In genomic region chrX:99477038-99477437, GRCm38 (mm10) we compare ENCODE assay signal across 22 mouse cellular contexts. TPM values are rescaled to one million over a fixed set of nuclear protein-coding genes. Genes with fewer than 3 reads are reported as not detected.
A peak's percentile ranks its signal among the peaks of the same experiment; 100 is the strongest.
DNase-seq lines count a peak whose midpoint lies in the region; ATAC-seq and TF ChIP-seq lines count a peak whose summit lies in the region.
"Had no signal": no experiment of that assay in that cellular context is flagged by ENCODE, and none has a peak within 500 bp of the region (broad histone marks: within the 10 kb centered on the region; RNA-seq: fewer than 3 reads in every experiment).

No protein-coding gene starts in this region.

- TF ChIP-seq CTCF in liver, adult 2 months (IDR thresholded peaks at IDR 0.05; ENCODE audit: low read depth, low read length) = no peak
- no peak for TF ChIP-seq CTCF in liver, postnatal 0 days (IDR thresholded peaks at IDR 0.05; ENCODE audit: low read depth)

- no peak overlapping the region for H3K4me2 ChIP-seq in embryonic facial prominence, embryonic 14.5 days (ENCODE audit: low read depth, low read length)
- H3K4me2 ChIP-seq in limb, embryonic 14.5 days (replicated peaks; ENCODE audit: low read depth, low read length, severe bottlenecking) = no peak overlapping the region
- no peak overlapping the region for H3K4me2 ChIP-seq in liver, postnatal 0 days (ENCODE audit: low read depth, low read length)
- H3K4me2 ChIP-seq in myocyte (ENCODE audit: low read depth) = peak overlapping the region; percentile 24

- H3K27me3 ChIP-seq in embryonic facial prominence, embryonic 14.5 days (replicated peaks; ENCODE audit: control insufficient read depth, insufficient read depth, low read length) = peaks cover 14% of the 10 kb centered on the region
- H3K27me3 ChIP-seq in embryonic facial prominence, embryonic 10.5 days (replicated peaks; ENCODE audit: low read depth, poor library complexity, severe bottlenecking) = peaks cover 88% of the 10 kb centered on the region
- no peaks in the 10 kb centered on the region for H3K27me3 ChIP-seq in limb, embryonic 14.5 days (ENCODE audit: control insufficient read depth, insufficient read depth, low read length)
- H3K27me3 ChIP-seq in limb, embryonic 10.5 days (ENCODE audit: low read depth, poor library complexity, severe bottlenecking) = peaks cover 99% of the 10 kb centered on the region
- H3K27me3 ChIP-seq in liver, adult 2 months (ENCODE audit: control insufficient read depth, insufficient read depth, low read length) = no peaks in the 10 kb centered on the region
- peaks cover 3% of the 10 kb centered on the region; the same call in 1 of the 2 replicates for H3K27me3 ChIP-seq in liver, postnatal 0 days (ENCODE audit: insufficient read depth, low read length)
- no peaks in the 10 kb centered on the region for H3K27me3 ChIP-seq in myocyte (ENCODE audit: control insufficient read depth, insufficient read depth, insufficient read length)
- H3K27me3 ChIP-seq: CH12.LX had no signal

- no peak overlapping the region for H3ac ChIP-seq in myocyte (ENCODE audit: control insufficient read depth, insufficient read length)

- ATAC-seq in embryonic facial prominence, embryonic 14.5 days (ENCODE audit: low read depth) = peak; percentile 65; the same call in 1 of the 2 replicates
- 0 out of 2 replicates have a peak, but pooled peaks have one; percentile 30 for ATAC-seq in limb, embryonic 14.5 days (ENCODE audit: low FRiP score, low read depth)
- no peak for ATAC-seq in liver, postnatal 0 days
- ATAC-seq: activated CD4-positive, CD25-positive, alpha-beta regulatory T cell, adult 4 months; CD4-positive, CD25-positive, alpha-beta regulatory T cell, adult 4 months; Patski had no signal

- no peaks in the 10 kb centered on the region for H3K36me3 ChIP-seq in embryonic facial prominence, embryonic 14.5 days (ENCODE audit: control insufficient read depth, insufficient read depth, low read length)
- no peaks in the 10 kb centered on the region for H3K36me3 ChIP-seq in embryonic facial prominence, embryonic 10.5 days (replicated peaks)
- no peaks in the 10 kb centered on the region for H3K36me3 ChIP-seq in limb, embryonic 14.5 days (ENCODE audit: control insufficient read depth, insufficient read depth, low read length)
- no peaks in the 10 kb centered on the region for H3K36me3 ChIP-seq in limb, embryonic 10.5 days
- H3K36me3 ChIP-seq in liver, adult 2 months (ENCODE audit: control insufficient read depth, insufficient read depth, low read length) = no peaks in the 10 kb centered on the region
- H3K36me3 ChIP-seq in liver, postnatal 0 days (replicated peaks; ENCODE audit: insufficient read depth, low read length) = no peaks in the 10 kb centered on the region
- no peaks in the 10 kb centered on the region for H3K36me3 ChIP-seq in myocyte (ENCODE audit: control insufficient read depth, insufficient read depth)
- H3K36me3 ChIP-seq: G1E had no signal

- H3K9me3 ChIP-seq in embryonic facial prominence, embryonic 14.5 days (ENCODE audit: control insufficient read depth, low read length) = no peaks in the 10 kb centered on the region
- H3K9me3 ChIP-seq in embryonic facial prominence, embryonic 10.5 days = no peaks in the 10 kb centered on the region
- no peaks in the 10 kb centered on the region for H3K9me3 ChIP-seq in limb, embryonic 14.5 days (ENCODE audit: control insufficient read depth, low read length)
- H3K9me3 ChIP-seq in limb, embryonic 10.5 days (replicated peaks) = no peaks in the 10 kb centered on the region
- no peaks in the 10 kb centered on the region for H3K9me3 ChIP-seq in liver, postnatal 0 days (ENCODE audit: low read length)
- H3K9me3 ChIP-seq: G1E had no signal

- no peak overlapping the region for H3K27ac ChIP-seq in embryonic facial prominence, embryonic 14.5 days (replicated peaks; ENCODE audit: low read depth, low read length)
- H3K27ac ChIP-seq in embryonic facial prominence, embryonic 10.5 days (replicated peaks) = no peak overlapping the region
- no peak overlapping the region for H3K27ac ChIP-seq in limb, embryonic 14.5 days (replicated peaks; ENCODE audit: low read depth, low read length)
- no peak overlapping the region for H3K27ac ChIP-seq in limb, embryonic 10.5 days
- no peak overlapping the region for H3K27ac ChIP-seq in liver, adult 2 months (replicated peaks; ENCODE audit: insufficient read depth, low read depth, low read length)
- no peak overlapping the region for H3K27ac ChIP-seq in liver, postnatal 0 days (ENCODE audit: low read depth)

- no peak overlapping the region for H3K9ac ChIP-seq in embryonic facial prominence, embryonic 14.5 days (ENCODE audit: low read depth, low read length)
- H3K9ac ChIP-seq in limb, embryonic 14.5 days (ENCODE audit: low read depth, low read length, severe bottlenecking) = no peak overlapping the region
- H3K9ac ChIP-seq in liver, adult 2 months (ENCODE audit: low read depth, low read length) = no peak overlapping the region
- H3K9ac ChIP-seq in liver, postnatal 0 days (replicated peaks) = no peak overlapping the region

- TF ChIP-seq POLR2A in limb, embryonic 14.5 days (IDR thresholded peaks at IDR 0.05; ENCODE audit: borderline replicate concordance, extremely low read depth, insufficient read depth, insufficient read length) = no peak
- no peak for TF ChIP-seq POLR2A in liver, adult 2 months (IDR thresholded peaks at IDR 0.05; ENCODE audit: extremely low read depth, insufficient read depth, low read length)
- no peak for TF ChIP-seq POLR2A in myocyte (IDR thresholded peaks at IDR 0.05; ENCODE audit: insufficient read length, low read depth)

- H3K4me3 ChIP-seq in embryonic facial prominence, embryonic 14.5 days (ENCODE audit: low read depth, low read length) = no peak overlapping the region
- H3K4me3 ChIP-seq in embryonic facial prominence, embryonic 10.5 days = no peak overlapping the region
- H3K4me3 ChIP-seq in limb, embryonic 14.5 days (replicated peaks; ENCODE audit: low read length) = no peak overlapping the region
- no peak overlapping the region for H3K4me3 ChIP-seq in limb, embryonic 10.5 days
- H3K4me3 ChIP-seq in liver, adult 2 months (ENCODE audit: insufficient read depth, low read depth, low read length) = no peak overlapping the region
- H3K4me3 ChIP-seq in liver, postnatal 0 days (ENCODE audit: low read depth, low read length) = no peak overlapping the region
- H3K4me3 ChIP-seq in myocyte = no peak overlapping the region

- 80% methylated on average over 4 of the region's 4 CpGs for WGBS in embryonic facial prominence, embryonic 14.5 days
- 78% methylated on average over 4 of the region's 4 CpGs for WGBS in embryonic facial prominence, embryonic 10.5 days
- 78% methylated on average over 4 of the region's 4 CpGs for WGBS in limb, embryonic 14.5 days
- WGBS in limb, embryonic 10.5 days = 80% methylated on average over 4 of the region's 4 CpGs
- 32% methylated on average over 4 of the region's 4 CpGs for whole genome bisulfite sequencing in liver, adult 2 months
- WGBS in liver, postnatal 0 days (ENCODE audit: insufficient replicate concordance) = 66% methylated on average over 4 of the region's 4 CpGs

- no peaks in the 10 kb centered on the region for H3K4me1 ChIP-seq in embryonic facial prominence, embryonic 14.5 days (ENCODE audit: control insufficient read depth, insufficient read depth, low read length)
- H3K4me1 ChIP-seq in embryonic facial prominence, embryonic 10.5 days = peaks cover 14% of the 10 kb centered on the region
- H3K4me1 ChIP-seq in limb, embryonic 14.5 days (ENCODE audit: control insufficient read depth, insufficient read depth, low read length) = no peaks in the 10 kb centered on the region
- peaks cover 8% of the 10 kb centered on the region for H3K4me1 ChIP-seq in limb, embryonic 10.5 days
- peaks cover 3% of the 10 kb centered on the region; the same call in 1 of the 2 replicates for H3K4me1 ChIP-seq in liver, adult 2 months (ENCODE audit: control insufficient read depth, insufficient read depth, low read length)
- no peaks in the 10 kb centered on the region for H3K4me1 ChIP-seq in liver, postnatal 0 days (ENCODE audit: insufficient read depth)

- no peak for TF ChIP-seq EP300 in liver, postnatal 0 days (IDR thresholded peaks at IDR 0.05; ENCODE audit: low read depth)

- no peaks in the 10 kb centered on the region for H3K79me2 ChIP-seq in liver, adult 2 months (ENCODE audit: control insufficient read depth, insufficient read depth, low read length)
- H3K79me2 ChIP-seq in myocyte (ENCODE audit: control insufficient read depth, insufficient read depth) = no peaks in the 10 kb centered on the region

- DNase-seq in embryonic facial prominence, embryonic 14.5 days (ENCODE audit: low spot score) = peak; percentile 64
- no peak for DNase-seq in embryonic facial prominence, embryonic 10.5 days (ENCODE audit: low spot score)
- DNase-seq in limb, embryonic 14.5 days (ENCODE audit: low spot score) = peak; percentile 15
- DNase-seq in limb, embryonic 10.5 days (ENCODE audit: low spot score) = no peak
- DNase-seq in liver, adult 2 months (ENCODE audit: extremely low read depth, low read depth, low spot score) = peak; percentile 61
- no peak for DNase-seq in liver, postnatal 0 days
- no peak for DNase-seq in heart, adult 18-20 months
- DNase-seq: adrenal gland, adult 2 months; adrenal gland, adult 8-10 months; adrenal gland, postnatal 10 days; adrenal gland, postnatal 14 days; adrenal gland, postnatal 25 days; adrenal gland, postnatal 36 days; B cell, adult 2 months; cerebellum, adult 11 months; cerebellum, adult 11-12 months had no signal

TF ChIP-seq in myocyte, 11 proteins besides CTCF, POLR2A, EP300 and RAD21 (continues in another document):
- TF ChIP-seq SRF (IDR thresholded peaks at IDR 0.05; ENCODE audit: control insufficient read depth, insufficient read length, low read depth) = no peak
- TF ChIP-seq E2F4 (IDR thresholded peaks at IDR 0.05; ENCODE audit: insufficient read depth) = no peak
- no peak for TF ChIP-seq POLR2AphosphoS2 (IDR thresholded peaks at IDR 0.05; ENCODE audit: insufficient read length, low read depth)
- TF ChIP-seq MYOD1 (IDR thresholded peaks at IDR 0.05; ENCODE audit: control insufficient read depth in 1 of 3, insufficient read length in 2 of 3, low read depth in 2 of 3) = peak; percentile 43 to 89 (median 88)
- TF ChIP-seq USF1 (IDR thresholded peaks at IDR 0.05; ENCODE audit: low read depth) = no peak
- TF ChIP-seq CEBPB (IDR thresholded peaks at IDR 0.05; ENCODE audit: insufficient read depth, poor library complexity, severe bottlenecking) = no peak

RNA-seq across cellular contexts. Expression of gene Pja1, which starts 6.0 kb away (rescaled TPM):
- 158 and 175 TPM in 2 replicates for polyA plus RNA-seq in embryonic facial prominence, embryonic 14.5 days (2014; fragmentation: Nextera tagmentation; extraction: Ambion mirVana)
- 181 and 185 TPM in 2 replicates for polyA plus RNA-seq in embryonic facial prominence, embryonic 10.5 days (2016; fragmentation: Nextera tagmentation; extraction: Ambion mirVana)
- 104 and 120 TPM in 2 replicates for polyA plus RNA-seq in limb, embryonic 14.5 days (2012; rRNA removed)
- polyA plus RNA-seq in limb, embryonic 14.5 days (2014; fragmentation: Nextera tagmentation; extraction: Ambion mirVana) = 145 and 149 TPM in 2 replicates
- 175 and 184 TPM in 2 replicates for polyA plus RNA-seq in limb, embryonic 10.5 days (2016; fragmentation: Nextera tagmentation; extraction: Ambion mirVana)
- total RNA-seq in liver, adult 2 months (2014; rRNA removed) = 41.3 and 43.0 TPM in 2 replicates
- 37.7 and 38.1 TPM in 2 replicates for polyA plus RNA-seq in liver, adult 2 months (2012; rRNA removed)
- polyA plus RNA-seq in liver, postnatal 0 days (2015; fragmentation: Nextera tagmentation; extraction: Ambion mirVana) = 31.9 and 32.1 TPM in 2 replicates
- 37.6 TPM for polyA plus RNA-seq in myocyte (2012; fragmentation: generic; extraction: Trizol)
- 10 to 100 TPM; 22.4 to 24.6 TPM for total RNA-seq in heart, adult 18-20 months (2021)

Comparison
In these comparisons a context has a peak if more than half of its experiments do, and no peak if none do; other contexts are left out.
1. DNase-seq: peak in embryonic facial prominence, embryonic 14.5 days (single experiment), limb, embryonic 14.5 days (single experiment) and liver, adult 2 months (single experiment); none in embryonic facial prominence, embryonic 10.5 days (single experiment), limb, embryonic 10.5 days (single experiment), liver, postnatal 0 days (single experiment) and heart, adult 18-20 months (0 of 2).